Mouse (Mus musculus): ENCODE measurements around the gene Kpna1. TPM values are rescaled to one million over a fixed set of nuclear protein-coding genes. Genes with fewer than 3 reads are reported as not detected.

Kpna1 gene
- polyA plus RNA-seq (2014; fragmentation: Illumina TruSeq; extraction: RNeasy Lipid Tissue Mini Kit (QIAGEN cat#74804); ENCODE audit: low read depth, low replicate concordance): 23.0 TPM

DNA sequence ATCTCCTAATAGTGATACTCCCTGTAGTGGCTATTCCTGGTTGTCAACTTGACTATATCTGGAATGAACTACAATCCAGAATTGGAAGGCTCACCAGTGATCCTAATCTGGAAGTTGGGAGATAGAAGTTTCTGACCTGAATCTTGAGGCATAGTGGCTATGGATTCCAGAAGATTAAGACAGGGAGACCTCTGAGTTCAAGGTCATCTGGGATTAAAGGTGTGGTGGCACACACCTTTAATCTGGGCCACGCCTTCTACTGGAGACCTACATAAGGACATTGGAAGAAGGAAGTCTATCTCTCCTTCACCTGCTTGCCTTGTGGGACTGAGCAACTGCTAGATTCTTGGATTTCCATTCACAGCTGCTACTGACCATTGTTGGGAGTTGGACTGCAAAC, at the start of gene Kpna1:
Gene Kpna1, plus strand, starts transcription at position 301 of the 400 bp plus-strand sequence.

DNA sequence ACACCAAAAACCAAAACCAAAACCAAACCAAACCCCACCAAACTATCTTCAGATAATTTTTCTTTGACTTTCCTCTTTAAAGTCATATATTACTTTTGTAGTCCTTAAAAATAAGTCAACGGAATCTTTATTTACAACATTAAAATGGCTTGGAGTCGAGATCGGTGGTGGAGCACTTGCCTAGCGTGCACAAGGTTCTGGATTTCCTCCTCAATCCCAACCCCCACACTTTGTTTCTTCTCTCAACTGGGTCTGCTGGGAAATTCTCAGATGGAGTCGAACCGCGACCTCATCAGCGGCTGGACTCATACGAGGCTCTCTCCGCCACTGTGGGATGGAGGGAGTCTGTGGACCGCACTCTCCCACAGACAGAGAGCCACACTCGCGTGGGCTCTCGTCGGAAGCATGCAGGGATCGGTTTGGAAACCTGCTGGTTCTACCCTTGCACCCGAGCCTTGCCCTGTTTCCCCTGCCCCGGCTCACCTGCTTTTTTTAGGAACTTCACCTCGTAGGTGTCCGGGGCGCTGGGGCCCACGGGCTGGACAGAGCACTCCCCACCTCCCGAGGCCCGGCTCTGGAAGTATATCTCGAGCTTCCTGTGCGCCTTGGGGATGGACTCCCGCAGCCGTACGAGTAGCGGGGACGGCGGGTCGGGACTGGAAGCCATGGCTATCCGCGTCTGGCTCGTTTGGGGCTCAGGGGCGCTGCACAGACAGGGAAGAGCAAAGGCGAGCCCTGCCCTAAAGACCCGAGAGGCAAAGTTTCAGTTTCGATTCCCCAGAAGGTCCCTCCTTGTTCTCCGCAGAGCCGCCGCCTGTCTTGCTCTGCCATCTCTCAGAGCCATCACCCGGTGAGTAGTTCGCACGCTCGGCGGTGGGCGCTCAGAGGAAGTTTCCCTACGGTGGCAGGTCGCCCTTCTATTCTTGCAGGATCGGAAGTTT, 40.1 kb upstream of the Kpna1 start, which contains the start of the genes Parp9 and Dtx3l:
Gene Parp9, plus strand, starts transcription at position 260 of the 941 bp plus-strand sequence.
Gene Dtx3l, minus strand, starts transcription at position 941 of the 941 bp plus-strand sequence.

DNA sequence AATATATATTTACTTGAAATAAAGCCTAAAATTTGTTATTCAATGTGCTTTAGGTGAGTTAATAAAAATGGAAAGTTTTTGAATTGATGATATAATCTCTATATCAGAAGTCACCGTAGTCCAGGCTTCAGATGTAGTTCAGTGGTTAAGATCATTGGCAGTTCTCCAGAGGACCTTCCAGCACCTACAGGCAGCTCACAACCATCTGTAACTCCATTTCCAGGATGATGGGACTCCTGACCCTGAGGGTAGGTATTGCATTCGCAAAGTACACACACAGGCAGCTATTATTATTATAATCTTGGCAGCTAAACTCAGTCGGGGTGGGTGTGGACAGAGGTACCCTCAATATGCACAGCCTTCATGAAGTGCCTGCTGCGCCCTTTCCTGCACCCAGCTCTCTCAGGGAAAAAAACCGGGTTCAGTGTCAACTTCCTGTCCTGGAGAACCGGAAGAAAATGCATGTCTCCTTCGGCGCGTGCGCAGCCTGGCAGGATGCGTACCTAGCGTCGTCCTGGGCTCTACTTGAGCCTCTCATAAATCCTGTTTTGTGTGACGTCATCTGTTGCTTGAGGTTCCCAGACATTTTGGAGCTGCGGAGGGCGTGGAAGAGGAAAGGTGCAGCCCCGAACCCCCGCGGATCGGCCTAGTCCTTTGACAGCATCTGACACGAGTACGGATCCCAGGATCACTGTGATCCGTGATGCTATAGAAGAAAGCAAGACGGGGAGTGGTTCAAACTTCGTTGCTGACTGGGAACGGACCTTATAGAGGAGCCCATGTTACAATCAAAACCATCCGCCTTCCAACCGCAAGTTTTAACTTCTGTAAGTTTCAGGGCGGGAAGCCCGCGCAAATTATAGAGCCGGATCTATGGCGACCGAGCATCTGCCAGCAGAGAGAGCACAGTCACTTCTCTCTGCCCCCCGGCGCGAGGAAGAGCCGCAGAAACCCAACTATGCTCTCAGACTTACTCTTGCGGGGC, 62.4 kb downstream of the Kpna1 start, which contains the start of gene Wdr5b:
Gene Wdr5b, plus strand, starts transcription at position 551 of the 985 bp plus-strand sequence.

DNA sequence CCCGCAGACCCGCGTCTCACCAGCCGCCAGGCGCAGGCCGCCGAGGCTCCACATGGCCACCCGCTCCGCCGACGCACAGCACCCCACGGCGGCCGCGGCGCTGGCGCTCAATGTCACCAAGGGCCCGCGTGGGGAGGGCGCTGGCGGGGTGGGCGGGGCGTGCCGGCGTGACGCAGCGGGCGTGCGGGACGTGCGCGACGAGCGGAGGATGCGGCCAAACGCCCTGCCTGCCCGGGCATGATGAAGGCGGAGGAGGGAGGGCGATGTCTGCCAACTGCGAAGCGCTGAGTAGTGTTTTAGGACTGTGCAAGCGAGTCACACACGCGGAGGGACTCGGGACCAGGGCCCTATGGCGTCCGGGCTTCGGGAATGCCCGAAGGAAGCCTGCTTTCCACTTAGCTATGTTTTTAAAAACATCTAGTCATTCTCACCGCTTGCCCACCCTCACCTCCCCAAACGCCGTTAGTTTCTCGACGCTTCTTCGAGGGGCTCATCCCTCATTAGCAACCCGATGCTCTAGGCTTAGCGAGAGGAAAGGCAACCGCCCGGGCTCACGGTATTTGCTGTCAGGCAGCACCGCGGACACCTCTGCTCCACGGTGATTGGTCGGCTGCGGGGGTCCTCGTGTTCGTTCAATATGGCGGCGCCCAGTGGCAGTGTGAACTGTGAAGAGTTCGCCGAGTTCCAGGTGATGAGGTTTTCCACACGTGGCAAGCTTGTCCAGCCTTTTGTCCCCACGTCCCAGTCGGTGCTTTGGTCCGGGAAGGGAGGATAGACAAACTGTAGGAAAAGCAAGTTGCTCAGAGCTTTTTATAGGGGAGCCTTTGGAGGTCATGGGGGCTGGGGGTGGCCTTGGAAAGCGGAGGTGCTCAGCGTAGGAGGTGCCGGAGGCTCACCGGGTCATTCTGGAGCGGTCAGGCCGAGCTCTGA, 93.2 kb downstream of the Kpna1 start, which contains the start of the genes Fam162a and Ccdc58:
Gene Fam162a, minus strand, starts transcription at position 145 of the 930 bp plus-strand sequence.
Gene Ccdc58, plus strand, starts transcription at position 236 of the 930 bp plus-strand sequence.

Other genes with a start within 250 kb of the Kpna1 start
- 18.9 TPM for gene Dirc2, start 209.4 kb upstream of the Kpna1 start, polyA plus RNA-seq (2014; fragmentation: Illumina TruSeq; extraction: RNeasy Lipid Tissue Mini Kit (QIAGEN cat#74804); ENCODE audit: low read depth, low replicate concordance)
- gene Hspbap1, start 208.4 kb upstream of the Kpna1 start, polyA plus RNA-seq (2014; fragmentation: Illumina TruSeq; extraction: RNeasy Lipid Tissue Mini Kit (QIAGEN cat#74804); ENCODE audit: low read depth, low replicate concordance): 5.7 TPM
- gene Parp14, start 107.2 kb upstream of the Kpna1 start, polyA plus RNA-seq (2014; fragmentation: Illumina TruSeq; extraction: RNeasy Lipid Tissue Mini Kit (QIAGEN cat#74804); ENCODE audit: low read depth, low replicate concordance): 9.4 TPM
- 21.0 TPM for gene Parp9, start 40.3 kb upstream of the Kpna1 start, polyA plus RNA-seq (2014; fragmentation: Illumina TruSeq; extraction: RNeasy Lipid Tissue Mini Kit (QIAGEN cat#74804); ENCODE audit: low read depth, low replicate concordance)
- gene Dtx3l, start 39.6 kb upstream of the Kpna1 start, polyA plus RNA-seq (2014; fragmentation: Illumina TruSeq; extraction: RNeasy Lipid Tissue Mini Kit (QIAGEN cat#74804); ENCODE audit: low read depth, low replicate concordance): 8.7 TPM
- gene Wdr5b, start 62.4 kb downstream of the Kpna1 start, polyA plus RNA-seq (2014; fragmentation: Illumina TruSeq; extraction: RNeasy Lipid Tissue Mini Kit (QIAGEN cat#74804); ENCODE audit: low read depth, low replicate concordance): 6.1 TPM
- gene Fam162a, start 92.8 kb downstream of the Kpna1 start, polyA plus RNA-seq (2014; fragmentation: Illumina TruSeq; extraction: RNeasy Lipid Tissue Mini Kit (QIAGEN cat#74804); ENCODE audit: low read depth, low replicate concordance): 102 TPM
- 25.4 TPM for gene Ccdc58, start 92.9 kb downstream of the Kpna1 start, polyA plus RNA-seq (2014; fragmentation: Illumina TruSeq; extraction: RNeasy Lipid Tissue Mini Kit (QIAGEN cat#74804); ENCODE audit: low read depth, low replicate concordance)
- gene Csta1, start 152.5 kb downstream of the Kpna1 start, polyA plus RNA-seq (2014; fragmentation: Illumina TruSeq; extraction: RNeasy Lipid Tissue Mini Kit (QIAGEN cat#74804); ENCODE audit: low read depth, low replicate concordance): not detected
- gene Stfa2l1, start 178.1 kb downstream of the Kpna1 start, polyA plus RNA-seq (2014; fragmentation: Illumina TruSeq; extraction: RNeasy Lipid Tissue Mini Kit (QIAGEN cat#74804); ENCODE audit: low read depth, low replicate concordance): not detected
- gene Gm5483, start 205.5 kb downstream of the Kpna1 start, polyA plus RNA-seq (2014; fragmentation: Illumina TruSeq; extraction: RNeasy Lipid Tissue Mini Kit (QIAGEN cat#74804); ENCODE audit: low read depth, low replicate concordance): not detected
- gene Gm5416, start 231.7 kb downstream of the Kpna1 start, polyA plus RNA-seq (2014; fragmentation: Illumina TruSeq; extraction: RNeasy Lipid Tissue Mini Kit (QIAGEN cat#74804); ENCODE audit: low read depth, low replicate concordance): not detected
- not detected for gene 2010005H15Rik, start 242.7 kb downstream of the Kpna1 start, polyA plus RNA-seq (2014; fragmentation: Illumina TruSeq; extraction: RNeasy Lipid Tissue Mini Kit (QIAGEN cat#74804); ENCODE audit: low read depth, low replicate concordance)

Measured in adipose tissue, adult 10 weeks (tissue).